In genomic region chr12:16831071-16831470, GRCm38 (mm10) we compare ENCODE assay signal across 24 mouse cellular contexts. TPM values are rescaled to one million over a fixed set of nuclear protein-coding genes. Genes with fewer than 3 reads are reported as not detected.
DNase-seq lines count a peak whose midpoint lies in the region; ATAC-seq lines count a peak whose summit lies in the region.
"Had no signal": no experiment of that assay in that cellular context is flagged by ENCODE, and none has a peak within 500 bp of the region (broad histone marks: within the 10 kb centered on the region; RNA-seq: fewer than 3 reads in every experiment).

No protein-coding gene starts in this region.

- H3K27ac ChIP-seq in heart, embryonic 16.5 days (ENCODE audit: low read length) = no peak overlapping the region
- H3K27ac ChIP-seq in heart, embryonic 11.5 days (ENCODE audit: low read depth, low read length) = no peak overlapping the region
- H3K27ac ChIP-seq: embryonic facial prominence, embryonic 12.5 days; hindbrain, embryonic 15.5 days; kidney, postnatal 0 days; limb, embryonic 12.5 days; liver, embryonic 13.5 days; lung, embryonic 15.5 days had no signal

- no peaks in the 10 kb centered on the region for H3K27me3 ChIP-seq in heart, embryonic 16.5 days (ENCODE audit: control insufficient read depth, insufficient read depth, low read length)
- no peaks in the 10 kb centered on the region for H3K27me3 ChIP-seq in heart, embryonic 11.5 days (ENCODE audit: control insufficient read depth, insufficient read depth, low read length)
- H3K27me3 ChIP-seq: CH12.LX; embryonic facial prominence, embryonic 12.5 days; heart, embryonic 12.5 days; hindbrain, embryonic 15.5 days; limb, embryonic 12.5 days; liver, embryonic 13.5 days; lung, embryonic 15.5 days had no signal

- peak; percentile 61 for DNase-seq in kidney, adult 9 months
- no peak for DNase-seq in right cerebral cortex, adult 2 months (ENCODE audit: low spot score in 2 of 2)
- no peak for DNase-seq in gastrocnemius, adult 8-10 months (ENCODE audit: low spot score in 2 of 2)
- no peak for DNase-seq in thymus, postnatal 25 days
- DNase-seq: cerebellum, adult 2 months; heart, postnatal 36 days; layer of hippocampus, adult 9-11 months; liver, embryonic 13.5 days; retina, postnatal 1 day; right cerebral cortex, postnatal 4 days had no signal

- no peak overlapping the region for H3K9ac ChIP-seq in heart, embryonic 16.5 days (ENCODE audit: low read length)
- H3K9ac ChIP-seq in heart, embryonic 11.5 days (ENCODE audit: low read depth, low read length) = no peak overlapping the region
- H3K9ac ChIP-seq: embryonic facial prominence, embryonic 12.5 days; heart, embryonic 12.5 days; hindbrain, embryonic 15.5 days; limb, embryonic 12.5 days; liver, embryonic 13.5 days; lung, embryonic 15.5 days had no signal

- 0 out of 2 replicates have a peak, but pooled peaks have one; percentile 3 for ATAC-seq in heart, embryonic 16.5 days (replicated peaks; ENCODE audit: extremely low read depth, insufficient read depth, low FRiP score)
- ATAC-seq in heart, embryonic 11.5 days (replicated peaks; ENCODE audit: insufficient number of reproducible peaks, low FRiP score, low TSS enrichment) = no peak
- peak; percentile 48; the same call in 1 of the 2 replicates for ATAC-seq in common myeloid progenitor, adult 5-6 weeks (replicated peaks; ENCODE audit: low read depth, poor library complexity, severe bottlenecking)
- 0 out of 2 replicates have a peak, but pooled peaks have one; percentile 27 for ATAC-seq in megakaryocyte progenitor cell, adult 5-6 weeks (replicated peaks; ENCODE audit: poor library complexity)
- ATAC-seq: forebrain, embryonic 14.5 days had no signal

- peaks cover 9% of the 10 kb centered on the region; the same call in 1 of the 2 replicates for H3K36me3 ChIP-seq in heart, embryonic 16.5 days (ENCODE audit: control insufficient read depth, insufficient read depth)
- H3K36me3 ChIP-seq in heart, embryonic 11.5 days (ENCODE audit: control insufficient read depth, insufficient read depth, low read length) = no peaks in the 10 kb centered on the region

- WGBS in heart, embryonic 16.5 days = 52% methylated on average over 4 of the region's 4 CpGs
- 58% methylated on average over 4 of the region's 4 CpGs for WGBS in heart, embryonic 11.5 days (ENCODE audit: insufficient replicate concordance)

- peaks cover 10% of the 10 kb centered on the region for H3K4me1 ChIP-seq in heart, embryonic 16.5 days (ENCODE audit: control insufficient read depth, insufficient read depth, low read length)
- H3K4me1 ChIP-seq in heart, embryonic 11.5 days (ENCODE audit: control insufficient read depth, insufficient read depth, low read length) = peaks cover 3% of the 10 kb centered on the region; the same call in 1 of the 2 replicates
- H3K4me1 ChIP-seq: liver, embryonic 13.5 days had no signal

- no peak overlapping the region for H3K4me3 ChIP-seq in heart, embryonic 16.5 days (ENCODE audit: low read length)
- no peak overlapping the region for H3K4me3 ChIP-seq in heart, embryonic 11.5 days (ENCODE audit: low read depth, low read length)
- H3K4me3 ChIP-seq: embryonic facial prominence, embryonic 12.5 days; erythroblast, embryonic 14.5 days; heart, embryonic 12.5 days; hindbrain, embryonic 15.5 days; limb, embryonic 12.5 days; liver, embryonic 13.5 days; lung, embryonic 15.5 days; megakaryocyte, embryonic 14.5 days had no signal

- no peak overlapping the region for H3K4me2 ChIP-seq in heart, embryonic 16.5 days (ENCODE audit: low read depth, low read length)
- no peak overlapping the region for H3K4me2 ChIP-seq in heart, embryonic 11.5 days
- H3K4me2 ChIP-seq: embryonic facial prominence, embryonic 12.5 days; heart, embryonic 12.5 days; hindbrain, embryonic 15.5 days; limb, embryonic 12.5 days; liver, embryonic 13.5 days; lung, embryonic 15.5 days had no signal

- H3K9me3 ChIP-seq in heart, embryonic 16.5 days (replicated peaks; ENCODE audit: control insufficient read depth, low read length) = no peaks in the 10 kb centered on the region
- no peaks in the 10 kb centered on the region for H3K9me3 ChIP-seq in heart, embryonic 11.5 days (replicated peaks; ENCODE audit: control insufficient read depth, low read length)
- H3K9me3 ChIP-seq: embryonic facial prominence, embryonic 12.5 days; heart, embryonic 12.5 days; hindbrain, embryonic 15.5 days; limb, embryonic 12.5 days; liver, embryonic 13.5 days; lung, embryonic 15.5 days; megakaryocyte, embryonic 14.5 days had no signal

RNA-seq across cellular contexts. Expression of gene E2f6, which starts 20.3 kb away (rescaled TPM):
- 43.5 and 45.5 TPM in 2 replicates for polyA plus RNA-seq in heart, embryonic 16.5 days (2015; fragmentation: Nextera tagmentation; extraction: Ambion mirVana)
- polyA plus RNA-seq in heart, embryonic 11.5 days (2014; fragmentation: Nextera tagmentation; extraction: Ambion mirVana) = 56.0 and 59.7 TPM in 2 replicates
- total RNA-seq in common myeloid progenitor, adult 5-6 weeks (2017) = 38.9 and 54.0 TPM in 2 replicates
- 51.7 and 60.3 TPM in 2 replicates for total RNA-seq in megakaryocyte progenitor cell, adult 5-6 weeks (2015)
- total RNA-seq in megakaryocyte progenitor cell, adult 5-6 weeks (2017) = 49.2 and 49.9 TPM in 2 replicates
- 100 to 1,000 TPM; 136 to 196 (median 151) TPM for total RNA-seq in gastrocnemius, adult 8-10 months (2022)

RNA-seq across cellular contexts. Expression of gene Greb1, which starts 30.4 kb away (rescaled TPM):
- 0.38 and 0.82 TPM in 2 replicates for polyA plus RNA-seq in heart, embryonic 16.5 days (2015; fragmentation: Nextera tagmentation; extraction: Ambion mirVana)
- 1.9 and 3.1 TPM in 2 replicates for polyA plus RNA-seq in heart, embryonic 11.5 days (2014; fragmentation: Nextera tagmentation; extraction: Ambion mirVana)
- 0.05 TPM in 1 of 2 replicates, not detected in the other for total RNA-seq in common myeloid progenitor, adult 5-6 weeks (2017)
- total RNA-seq in megakaryocyte progenitor cell, adult 5-6 weeks (2015) = 0.02 TPM in 1 of 2 replicates, not detected in the other
- 0.04 and 0.17 TPM in 2 replicates for total RNA-seq in megakaryocyte progenitor cell, adult 5-6 weeks (2017)
- total RNA-seq in gastrocnemius, adult 8-10 months (2022) = 1 to 10 TPM in 3 of 4 experiments, under 1 TPM in 1; 0.27 to 5.3 (median 1.1) TPM
- total RNA-seq: CH12.LX had no signal
- polyA plus RNA-seq: erythroblast, embryonic 14.5 days had no signal
